Mouse (Mus musculus) lung, adult 2 months (tissue): Measurements from ENCODE around the gene Fbxo21.
A peak's percentile ranks its signal among the peaks of the same experiment; 100 is the strongest.

Source experiments
- CTCF ChIP-seq: fragments of 200-500 bp; IDR thresholded peaks from 2 replicates; pipeline ENCODE4 v1.5.1; 2011; ENCODE audit warnings: mild to moderate bottlenecking, low read length, control low read depth; ENCODE audit not compliant: insufficient read depth
- POLR2A ChIP-seq: fragments of 200-500 bp; IDR thresholded peaks from 2 replicates; pipeline ENCODE4 v1.6.1; 2011; ENCODE audit warnings: low read depth, mild to moderate bottlenecking, control low read depth, low read length, borderline replicate concordance; ENCODE audit errors: extremely low read depth

DNA sequence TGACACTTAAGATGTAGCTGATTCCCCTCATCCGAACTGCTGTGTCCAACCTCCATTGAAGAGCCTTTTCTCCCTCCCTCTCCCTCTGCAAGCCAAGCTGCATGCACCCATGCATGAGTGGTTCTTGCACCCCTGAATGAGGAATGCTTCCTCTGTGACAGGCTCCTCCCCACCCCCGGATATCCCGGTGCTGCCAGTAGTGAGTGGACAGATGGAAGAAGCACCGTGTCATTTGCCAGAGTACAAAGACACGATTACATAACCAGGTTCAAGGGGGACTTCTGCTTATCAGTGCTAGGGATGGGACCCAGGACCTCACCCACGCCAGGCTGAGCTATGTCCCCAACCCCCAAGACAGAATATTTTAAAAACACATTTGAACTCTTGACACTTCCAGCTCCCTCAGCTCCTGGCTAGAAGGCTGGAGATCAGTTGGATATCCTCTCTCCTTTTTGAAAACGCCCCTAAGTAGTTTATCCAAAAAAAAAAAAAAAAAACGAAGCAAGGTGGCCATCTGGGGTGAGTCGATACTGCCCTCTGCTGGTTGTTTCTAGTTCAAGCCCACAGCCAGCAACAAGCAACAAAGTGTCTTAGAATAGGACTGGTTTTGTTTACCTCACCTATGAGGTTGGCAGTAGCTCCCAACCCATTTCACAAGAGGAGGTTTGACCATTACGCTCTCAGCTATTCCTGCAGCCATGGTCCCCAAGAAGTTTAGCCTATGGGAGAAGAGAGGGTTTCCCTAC, 20.7 kb upstream of the Fbxo21 start:
- TF ChIP-seq CTCF (peak; percentile 46), POLR2A (no peak)
